Mouse (Mus musculus) kidney, adult 11 months (tissue): Measurements from ENCODE around the gene Dek.
A peak's percentile ranks its signal among the peaks of the same experiment; 100 is the strongest.

ENCODE experiments used
- DNase-seq: peaks from one replicate; pipeline ENCODE4 v3.0.0; 2022

Gene Dek

GRCm38 (mm10) chr13:47050009-47050408 lies 56.0 kb downstream of the Dek start:
- DNase-seq: no peak

GRCm38 (mm10) chr13:47047996-47048395 lies 58.0 kb downstream of the Dek start:
- peak; percentile 54 for DNase-seq

- peak; percentile 37 for DNase-seq
Observed at GRCm38 (mm10) chr13:47044617-47044947, 61.4 kb downstream of the Dek start, which contains the start of gene Tpmt. Gene Tpmt (minus strand): TSS chr13:47044737.

- DNase-seq: no peak
Observed at GRCm38 (mm10) chr13:47043833-47044616, 62.0 kb downstream of the Dek start.

- peak; percentile 99 for DNase-seq
Observed at GRCm38 (mm10) chr13:47043030-47043680, 62.8 kb downstream of the Dek start, which contains the start of gene Kdm1b. Gene Kdm1b (plus strand): TSS chr13:47043499.

- peak; percentile 40 for DNase-seq
Observed at GRCm38 (mm10) chr13:47042024-47042633, 63.9 kb downstream of the Dek start.

GRCm38 (mm10) chr13:47040061-47040460 lies 65.9 kb downstream of the Dek start:
- peak; percentile 31 for DNase-seq

GRCm38 (mm10) chr13:47037946-47038345 lies 68.1 kb downstream of the Dek start:
- no peak for DNase-seq
